Mouse (Mus musculus) kidney, embryonic 14.5 days (tissue): ENCODE measurements around the gene Rnf2. TPM values are rescaled to one million over a fixed set of nuclear protein-coding genes. Genes with fewer than 3 reads are reported as not detected.

Source experiments
- ATAC-seq: fragments of 200-750 bp; cut with Nextera tagmentation; 2 replicates; pipeline ENCODE4 v1.8.0; 2017; ENCODE audit warnings: moderate number of reproducible peaks, mild to moderate bottlenecking, moderate TSS enrichment, moderate library complexity; ENCODE audit not compliant: low FRiP score, low TSS enrichment
- H3K27ac ChIP-seq: fragments of 300-500 bp; sonication (generic); 2 replicates; pipeline ENCODE4 v1.5.1; 2014; ENCODE audit warnings: low read depth, mild to moderate bottlenecking, low read length, moderate library complexity, mixed read lengths
- H3K27me3 ChIP-seq: fragments of 300-500 bp; sonication (generic); 2 replicates; pipeline ENCODE4 v1.6.1; 2014; ENCODE audit warnings: mild to moderate bottlenecking, low read length; ENCODE audit not compliant: control insufficient read depth, insufficient read depth
- H3K36me3 ChIP-seq: fragments of 300-500 bp; sonication (generic); 2 replicates; pipeline ENCODE4 v1.6.1; 2014; ENCODE audit warnings: low read length, mixed read lengths; ENCODE audit not compliant: control insufficient read depth, insufficient read depth
- H3K4me1 ChIP-seq: fragments of 300-500 bp; sonication (generic); 2 replicates; pipeline ENCODE4 v1.6.1; 2014; ENCODE audit warnings: low read length, mixed read lengths; ENCODE audit not compliant: control insufficient read depth, insufficient read depth
- H3K4me2 ChIP-seq: fragments of 300-500 bp; sonication (generic); replicated peaks from 2 replicates; pipeline ENCODE4 v1.6.1; 2014; ENCODE audit warnings: low read depth, mild to moderate bottlenecking, low read length
- H3K4me3 ChIP-seq: fragments of 300-500 bp; sonication (generic); 2 replicates; pipeline ENCODE4 v1.5.1; 2014; ENCODE audit warnings: mild to moderate bottlenecking, low read length
- H3K9ac ChIP-seq: fragments of 300-500 bp; sonication (generic); 2 replicates; pipeline ENCODE4 v1.6.1; 2014; ENCODE audit warnings: low read depth, mild to moderate bottlenecking, low read length, moderate library complexity
- H3K9me3 ChIP-seq: fragments of 300-500 bp; sonication (generic); 2 replicates; pipeline ENCODE4 v1.6.1; 2016; ENCODE audit warnings: low read length; ENCODE audit not compliant: control insufficient read depth
- WGBS: fragments of 180-500 bp; shearing (Covaris S2); extraction: QIAGEN DNeasy Blood & Tissue Kit; methylation state at CpG from one replicate; pipeline ENCODE4 v1.1.7; 2014; 5-methylcytosine and 5-hydroxymethylcytosine counted together
- polyA plus RNA-seq: library from polyadenylated mRNA; unstranded; fragments of >200 nt; fragmentation: Nextera tagmentation; extraction: Ambion mirVana; gene quantifications from 2 replicates; pipeline ENCODE4 v1.2.1, GENCODE M21; 2014

Gene Rnf2
- polyA plus RNA-seq, 1 experiment from 2014 or later = 105 TPM

DNA sequence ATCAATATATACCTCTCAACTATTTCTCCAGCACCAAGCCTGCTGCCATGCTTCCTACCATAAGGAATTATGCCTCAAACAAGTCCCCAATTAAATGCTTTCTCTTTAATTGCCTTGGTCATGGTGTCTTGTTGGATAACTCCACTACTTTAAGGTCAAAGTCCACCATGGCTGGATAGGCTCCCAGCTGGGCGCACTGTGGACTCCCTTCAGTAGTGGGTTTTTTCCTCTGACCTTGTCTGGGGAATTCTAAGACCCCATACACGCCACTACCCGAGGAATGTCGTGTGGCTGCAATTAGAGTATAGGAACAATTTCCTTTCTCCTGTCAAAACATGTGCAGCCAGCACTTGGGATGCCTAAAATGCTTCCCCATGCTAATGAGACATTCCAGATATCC lies 35.8 kb downstream of the Rnf2 start:
- Histone ChIP-seq H3K4me3 (no peak overlapping the region), H3K4me1 (no peaks in the 10 kb centered on the region), H3K4me2 (no peak overlapping the region), H3K9me3 (no peaks in the 10 kb centered on the region), H3K36me3 (peaks cover 16% of the 10 kb centered on the region; the same call in 1 of the 2 replicates), H3K9ac (no peak overlapping the region), H3K27ac (no peak overlapping the region), H3K27me3 (no peaks in the 10 kb centered on the region)
- no peak for ATAC-seq
- WGBS = 55% methylated on average over 4 of the region's 4 CpGs

DNA sequence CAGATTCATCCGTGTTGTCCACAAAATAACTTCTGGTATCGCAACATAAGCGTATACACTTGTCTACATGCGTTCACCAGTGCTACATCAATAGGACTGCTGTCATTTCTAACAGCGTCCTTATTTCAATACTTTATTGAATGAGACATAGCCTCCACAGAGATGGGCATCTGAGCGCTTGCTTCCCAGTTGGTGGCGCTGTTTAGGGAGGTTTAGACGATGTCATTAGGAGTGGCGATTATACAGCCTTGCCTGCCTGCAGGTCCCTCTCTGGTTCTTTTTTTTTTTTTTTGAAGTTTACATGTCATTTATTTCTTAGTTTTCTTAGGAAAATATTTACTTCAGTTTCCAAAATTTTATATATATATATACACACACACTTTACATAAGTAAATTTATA lies 39.5 kb downstream of the Rnf2 start:
- Histone ChIP-seq H3K4me1 (no peaks in the 10 kb centered on the region), H3K36me3 (peaks cover 32% of the 10 kb centered on the region), H3K4me2 (no peak overlapping the region), H3K27me3 (no peaks in the 10 kb centered on the region), H3K4me3 (no peak overlapping the region), H3K9ac (no peak overlapping the region), H3K9me3 (no peaks in the 10 kb centered on the region), H3K27ac (no peak overlapping the region)
- WGBS = 83% methylated on average over 9 of the region's 9 CpGs
- no peak for ATAC-seq

GRCm38 (mm10) chr1:151457087-151457486 lies 43.7 kb downstream of the Rnf2 start:
- no peak overlapping the region for H3K4me2 ChIP-seq
- 84% methylated on average over 5 of the region's 5 CpGs for WGBS
- no peaks in the 10 kb centered on the region for H3K27me3 ChIP-seq
- no peaks in the 10 kb centered on the region for H3K9me3 ChIP-seq
- H3K27ac ChIP-seq = no peak overlapping the region
- H3K36me3 ChIP-seq = peaks cover 59% of the 10 kb centered on the region
- no peak for ATAC-seq
- no peak overlapping the region for H3K9ac ChIP-seq
- H3K4me1 ChIP-seq = no peaks in the 10 kb centered on the region
- no peak overlapping the region for H3K4me3 ChIP-seq

GRCm38 (mm10) chr1:151451946-151452345 lies 48.8 kb downstream of the Rnf2 start:
- H3K9ac ChIP-seq = no peak overlapping the region
- no peak for ATAC-seq
- H3K36me3 ChIP-seq = peaks cover 68% of the 10 kb centered on the region
- no peaks in the 10 kb centered on the region for H3K9me3 ChIP-seq
- no peaks in the 10 kb centered on the region for H3K4me1 ChIP-seq
- H3K27ac ChIP-seq = no peak overlapping the region
- WGBS = 96% methylated on average over 11 of the region's 11 CpGs
- H3K27me3 ChIP-seq = no peaks in the 10 kb centered on the region
- H3K4me3 ChIP-seq = no peak overlapping the region
- H3K4me2 ChIP-seq = no peak overlapping the region

DNA sequence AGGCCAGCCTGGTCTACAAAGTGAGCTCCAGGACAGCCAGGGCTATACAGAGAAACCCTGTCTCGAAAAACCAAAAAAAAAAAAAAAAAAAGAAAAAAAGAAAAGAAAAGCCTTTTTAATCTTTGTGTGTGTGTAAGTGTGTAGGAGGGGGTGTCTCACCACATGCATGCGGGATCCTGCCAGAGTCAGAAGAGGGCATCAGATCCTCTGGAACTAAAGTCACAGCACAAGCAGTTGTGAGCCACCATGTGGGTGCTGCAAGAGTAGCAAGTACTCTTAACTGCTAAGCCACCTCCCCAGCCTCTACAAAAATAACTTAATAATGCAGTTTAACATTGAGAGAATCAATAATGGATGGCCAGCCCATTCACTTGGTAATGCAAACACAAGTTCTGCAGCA lies 49.9 kb downstream of the Rnf2 start:
- Histone ChIP-seq H3K4me1 (no peaks in the 10 kb centered on the region), H3K27ac (no peak overlapping the region), H3K9ac (no peak overlapping the region), H3K27me3 (no peaks in the 10 kb centered on the region), H3K9me3 (no peaks in the 10 kb centered on the region), H3K4me2 (no peak overlapping the region), H3K36me3 (peaks cover 71% of the 10 kb centered on the region), H3K4me3 (no peak overlapping the region)
- 96% methylated on average over 1 of the region's 2 CpGs for WGBS
- no peak for ATAC-seq

DNA sequence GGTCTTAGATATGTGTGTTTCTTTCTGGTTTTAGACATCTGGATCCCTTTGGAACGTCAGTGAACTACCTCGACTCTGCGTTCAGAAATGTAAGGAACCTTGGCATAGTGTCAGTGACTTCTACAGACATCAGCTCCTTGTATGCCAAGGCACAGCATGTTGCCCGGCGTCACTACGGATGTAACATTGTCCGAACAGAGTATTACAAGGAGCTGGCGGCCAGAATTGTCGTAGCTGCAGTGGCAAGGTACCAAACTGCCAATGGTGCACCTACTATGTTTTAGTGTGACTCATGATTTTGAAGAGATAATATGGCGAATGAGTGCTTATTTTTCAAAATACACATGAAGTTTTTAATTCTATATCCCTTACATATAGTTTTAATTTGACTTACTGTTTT lies 50.9 kb downstream of the Rnf2 start:
- Histone ChIP-seq H3K9me3 (no peaks in the 10 kb centered on the region), H3K27ac (no peak overlapping the region), H3K27me3 (no peaks in the 10 kb centered on the region), H3K36me3 (peaks cover 76% of the 10 kb centered on the region), H3K9ac (no peak overlapping the region), H3K4me3 (no peak overlapping the region), H3K4me1 (no peaks in the 10 kb centered on the region), H3K4me2 (no peak overlapping the region)
- no peak for ATAC-seq
- 96% methylated on average over 10 of the region's 10 CpGs for WGBS

DNA sequence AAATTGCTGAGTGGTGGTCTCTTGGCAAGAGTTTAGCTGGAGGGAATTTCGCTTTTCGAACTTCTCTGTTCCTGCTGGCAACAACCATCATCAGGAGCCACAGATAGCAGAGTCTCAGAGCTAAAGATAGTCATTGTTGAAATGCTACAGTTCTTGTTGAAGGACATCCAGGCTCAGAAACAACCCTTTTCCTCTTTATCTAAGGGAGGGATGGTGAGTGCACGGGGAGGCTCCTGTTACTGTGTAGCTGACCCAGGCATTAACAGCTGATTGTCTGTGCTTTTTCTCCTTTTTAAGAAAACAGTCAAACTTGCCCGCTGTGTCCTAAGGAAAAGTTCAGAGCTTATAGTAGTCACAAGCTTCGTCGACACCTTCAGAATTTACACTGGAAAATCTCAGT lies 65.3 kb downstream of the Rnf2 start:
- H3K27ac ChIP-seq = no peak overlapping the region
- ATAC-seq = no peak
- no peak overlapping the region for H3K4me2 ChIP-seq
- H3K36me3 ChIP-seq = peaks cover 55% of the 10 kb centered on the region
- WGBS = 90% methylated on average over 6 of the region's 6 CpGs
- no peaks in the 10 kb centered on the region for H3K9me3 ChIP-seq
- H3K9ac ChIP-seq = no peak overlapping the region
- H3K4me1 ChIP-seq = no peaks in the 10 kb centered on the region
- H3K4me3 ChIP-seq = no peak overlapping the region
- no peaks in the 10 kb centered on the region for H3K27me3 ChIP-seq

- Histone ChIP-seq H3K4me2 (peak overlapping the region; percentile 64), H3K27ac (peak overlapping the region; percentile 97; the same call in 1 of the 2 replicates), H3K4me1 (peaks cover 4% of the 10 kb centered on the region; the same call in 1 of the 2 replicates), H3K9ac (peak overlapping the region; percentile 95), H3K36me3 (peaks cover 8% of the 10 kb centered on the region), H3K27me3 (no peaks in the 10 kb centered on the region), H3K4me3 (peak overlapping the region; percentile 89), H3K9me3 (no peaks in the 10 kb centered on the region)
- WGBS = 37% methylated on average over 9 of the region's 9 CpGs
- ATAC-seq = no peak
These were observed 71.4 kb downstream of the Rnf2 start for GRCm38 (mm10) chr1:151429316-151429715.

GRCm38 (mm10) chr1:151428263-151429221 lies 72.2 kb downstream of the Rnf2 start, which contains the start of the genes Swt1 and Trmt1l:
Gene Swt1 (minus strand): TSS chr1:151428455.
Gene Trmt1l (plus strand): TSS chr1:151428542.
- Histone ChIP-seq H3K9ac (peak within 1 kb of the TSS; percentile 95), H3K36me3 (peaks cover 2% of the 10 kb centered on the region; the same call in 1 of the 2 replicates), H3K9me3 (no peaks in the 10 kb centered on the region), H3K4me1 (peaks cover 4% of the 10 kb centered on the region; the same call in 1 of the 2 replicates), H3K27ac (peak within 1 kb of the TSS; percentile 97), H3K4me2 (peak within 1 kb of the TSS; percentile 64), H3K27me3 (no peaks in the 10 kb centered on the region), H3K4me3 (peak within 1 kb of the TSS; percentile 89)
- peak; percentile 100 for ATAC-seq
- WGBS = under 1% methylated on average over 74 of the region's 74 CpGs
